Mouse (Mus musculus) embryonic fibroblast, embryonic 13.5 days (primary cell): ENCODE results near the gene Gm5129.

Source experiments
- CTCF ChIP-seq: IDR thresholded peaks from 2 replicates; pipeline ENCODE4 v1.5.1; 2011; ENCODE audit warnings: mild to moderate bottlenecking, control low read depth, low read length, moderate library complexity, borderline replicate concordance; ENCODE audit not compliant: insufficient read depth
- POLR2A ChIP-seq: IDR thresholded peaks from 2 replicates; pipeline ENCODE4 v1.6.1; 2011; ENCODE audit warnings: low read depth, mild to moderate bottlenecking, control low read depth, low read length, moderate library complexity

DNA sequence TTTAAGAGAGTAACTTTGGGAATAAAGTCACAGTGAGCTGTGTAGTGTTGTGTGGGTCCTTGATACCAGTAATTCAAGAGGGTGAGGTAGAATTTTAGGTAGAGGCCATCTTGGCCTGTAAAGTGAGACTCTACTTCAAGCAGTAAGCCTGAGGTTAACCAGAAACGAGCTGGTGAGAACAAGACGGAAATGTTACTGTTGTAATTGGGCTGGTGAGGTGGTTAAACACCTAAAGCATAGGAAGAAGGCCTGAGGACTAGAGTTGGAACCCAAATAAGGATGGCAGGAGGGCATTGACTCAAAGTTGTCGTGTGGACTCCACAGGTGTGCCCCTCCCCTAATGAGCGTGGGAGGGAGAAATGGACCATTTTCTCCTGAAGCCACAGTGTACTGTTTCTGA is 2.3 kb upstream of the Gm5129 start:
- TF ChIP-seq POLR2A (no peak), CTCF (no peak)
